Mouse (Mus musculus) gastrocnemius, postnatal 36 days (tissue): ENCODE data around the gene Cyp27a1. TPM values are rescaled to one million over a fixed set of nuclear protein-coding genes. Genes with fewer than 3 reads are reported as not detected.

Source experiments
- DNase-seq, 2 experiments: peaks; one replicate each; pipeline ENCODE4 v3.0.0; 2022
- intact Hi-C: fragments of 180-260 bp; cut with DNase I; formaldehyde crosslinking; loops from one replicate; pipeline ENCODE4 v1.15.1; 2025
- long read RNA-seq, 2 experiments: library from polyadenylated mRNA; stranded (forward); transcript quantifications; one replicate each; pipeline ENCODE4 v2.0.0; 2021
- total RNA-seq, 2 experiments: library from RNA; stranded (reverse); gene quantifications; 2 replicates each; pipeline ENCODE4 v1.2.3; 2021

Gene Cyp27a1
- 10 to 100 TPM; 41.0 to 44.1 TPM for total RNA-seq
- long read RNA-seq, experiment 1, transcript Cyp27a1-201 (9 exons, 1,892 nt) = major isoform, 10 of 25 reads
- long read RNA-seq, experiment 1, partial matches to known transcripts = 9 of 25 reads
- long read RNA-seq, experiment 1, other reads (novel, unspliced or antisense) = 6 of 25 reads
- long read RNA-seq, experiment 2, transcript Cyp27a1-201 (9 exons, 1,892 nt) = major isoform, 18 of 44 reads
- long read RNA-seq, experiment 2, partial matches to known transcripts = 12 of 44 reads
- long read RNA-seq, experiment 2, other reads (novel, unspliced or antisense) = 14 of 44 reads

DNA sequence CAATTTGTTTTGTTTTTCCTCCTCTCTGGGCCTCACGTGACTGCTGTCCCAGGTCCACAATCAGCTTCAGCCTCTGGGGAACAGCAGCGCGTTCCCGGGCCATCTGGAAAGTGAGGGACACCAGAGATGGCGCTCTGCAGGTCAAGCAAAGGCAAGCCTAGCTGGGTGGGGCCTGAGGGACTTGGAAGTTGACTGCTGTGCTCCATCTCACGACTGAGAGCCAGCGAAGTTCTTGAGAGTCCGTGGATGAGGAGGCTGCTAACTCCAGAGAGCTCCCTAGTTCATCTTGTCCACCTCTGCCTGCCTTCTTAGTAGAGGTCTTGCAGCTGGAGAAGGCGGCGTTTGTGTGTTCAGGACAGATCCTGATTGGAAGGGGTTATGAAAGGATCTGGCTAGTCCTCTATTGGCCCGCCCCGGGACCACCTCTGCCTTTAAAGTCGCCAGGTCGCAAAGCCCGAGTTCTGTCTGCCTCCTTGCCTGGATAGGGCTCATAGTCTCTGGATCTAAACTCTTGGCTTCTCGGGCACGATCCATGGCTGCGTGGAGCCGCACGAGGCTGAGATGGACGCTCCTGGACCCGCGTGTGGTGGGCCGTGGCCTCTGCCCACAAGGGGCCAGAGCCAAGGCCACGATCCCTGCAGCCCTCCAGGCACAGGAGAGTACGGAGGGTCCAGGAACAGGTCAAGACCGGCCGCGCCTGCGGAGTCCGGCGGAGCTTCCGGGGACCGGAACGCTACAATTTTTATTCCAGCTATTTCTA is at the start of gene Cyp27a1:
TSS of gene Cyp27a1 (plus strand) at position 476 of the 760 bp plus-strand sequence.
- DNase-seq = peak; percentile 76 to 80
- intact Hi-C loops = loop anchor here (5.0 kb wide), 1 partner anchor 44 kb away; no protein-coding TSS in a partner anchor

DNA sequence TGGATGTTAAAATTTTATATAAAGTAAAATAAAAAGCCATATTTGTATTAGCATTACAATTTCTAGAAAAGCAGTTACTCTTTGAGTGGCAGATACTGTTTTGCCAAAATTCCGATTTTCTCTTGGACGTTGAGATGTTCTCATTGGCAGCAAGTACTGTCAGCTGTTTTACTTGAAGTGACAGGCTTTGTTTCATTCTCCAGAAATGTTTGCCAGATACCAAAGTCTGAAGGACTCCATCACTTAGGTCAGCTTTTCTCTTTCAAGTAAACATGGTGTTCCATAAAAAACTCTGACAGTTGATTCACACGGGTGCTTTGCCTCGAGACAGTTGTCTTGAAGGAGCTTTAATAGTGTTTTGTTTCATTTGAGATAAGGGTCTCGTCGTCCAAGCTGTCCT is 48.2 kb upstream of the Cyp27a1 start:
- no peak for DNase-seq
- intact Hi-C loops = no loop called here

DNA sequence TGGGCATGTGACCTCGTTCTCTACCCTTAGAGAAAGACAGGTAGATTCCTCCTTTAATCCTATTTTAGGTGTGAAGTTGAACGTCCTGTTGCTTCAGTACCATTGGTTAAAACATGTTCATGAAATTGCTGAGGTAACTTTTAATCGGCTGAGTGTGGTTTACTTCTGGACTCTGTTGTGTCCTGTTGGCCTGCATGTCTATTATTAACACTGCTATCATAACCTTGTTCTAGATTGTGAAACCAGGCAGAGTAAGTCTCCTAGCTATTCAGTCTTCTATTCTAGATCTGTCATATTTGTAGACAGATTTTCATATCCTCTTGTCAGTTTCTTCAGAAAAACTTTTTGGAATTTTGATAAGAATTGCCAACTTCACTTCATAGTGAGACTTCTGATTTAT is 45.0 kb upstream of the Cyp27a1 start:
- no peak for DNase-seq
- intact Hi-C loops = no loop called here

DNA sequence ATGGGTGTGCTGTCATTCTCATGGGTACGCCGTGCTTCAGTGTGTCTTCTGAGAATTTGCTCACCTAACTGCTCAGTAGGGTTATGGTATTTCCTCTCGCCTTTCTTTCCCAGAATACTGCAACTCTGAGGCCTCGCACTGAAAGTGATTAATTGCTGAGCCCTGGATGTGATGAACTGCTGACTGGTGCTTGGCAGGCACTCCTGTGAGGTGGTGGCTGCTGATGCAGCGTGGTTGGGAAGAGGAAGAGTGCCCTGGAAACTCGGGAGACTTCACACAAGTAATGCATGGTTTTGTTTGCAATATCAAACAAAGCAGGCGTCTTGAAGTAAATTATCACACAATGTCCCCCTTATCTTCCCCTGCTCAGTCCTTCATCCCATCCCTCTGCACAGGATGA is 40.6 kb upstream of the Cyp27a1 start:
- no peak for DNase-seq
- intact Hi-C loops = no loop called here

DNA sequence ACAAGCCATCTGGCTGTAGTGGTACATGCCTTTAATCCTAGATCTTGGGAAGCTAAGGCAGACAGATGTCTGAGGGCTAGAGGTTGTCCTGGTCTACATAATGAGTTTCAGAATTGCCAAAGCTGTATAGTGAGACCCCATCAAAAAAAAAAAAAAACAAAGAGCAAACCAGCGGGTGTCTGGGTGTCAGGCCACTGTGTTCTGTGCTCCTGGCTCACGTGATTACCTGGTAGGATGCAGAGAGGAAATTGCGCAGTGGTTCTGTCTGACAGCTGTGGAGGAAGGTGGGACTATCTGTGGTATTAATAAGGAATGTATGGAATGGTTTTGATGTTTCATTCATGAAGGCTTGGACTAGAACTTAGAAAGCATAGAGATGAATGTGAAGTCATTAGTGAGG is 36.5 kb upstream of the Cyp27a1 start:
- DNase-seq = no peak
- intact Hi-C loops = no loop called here

DNA sequence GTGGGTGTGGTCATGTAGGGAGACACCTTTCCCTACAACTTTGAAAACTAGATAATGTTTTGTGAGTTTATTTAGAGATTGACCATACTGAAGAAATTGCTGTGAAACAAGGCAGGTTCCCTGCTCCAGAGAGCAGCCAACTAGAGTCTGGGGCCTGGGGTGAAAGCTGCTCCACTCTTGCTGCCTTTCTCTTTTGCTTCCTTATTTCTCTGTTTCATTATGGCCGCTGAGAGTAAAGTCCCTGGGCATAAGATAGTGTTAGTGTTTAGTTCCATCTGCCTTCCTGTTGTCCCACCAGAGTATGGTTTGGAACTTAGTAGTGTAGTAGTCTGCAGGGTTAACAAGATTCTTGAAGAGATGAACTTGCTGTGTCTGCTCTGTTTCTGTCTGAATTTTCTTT is 35.5 kb upstream of the Cyp27a1 start:
- intact Hi-C loops = no loop called here
- DNase-seq = no peak

DNA sequence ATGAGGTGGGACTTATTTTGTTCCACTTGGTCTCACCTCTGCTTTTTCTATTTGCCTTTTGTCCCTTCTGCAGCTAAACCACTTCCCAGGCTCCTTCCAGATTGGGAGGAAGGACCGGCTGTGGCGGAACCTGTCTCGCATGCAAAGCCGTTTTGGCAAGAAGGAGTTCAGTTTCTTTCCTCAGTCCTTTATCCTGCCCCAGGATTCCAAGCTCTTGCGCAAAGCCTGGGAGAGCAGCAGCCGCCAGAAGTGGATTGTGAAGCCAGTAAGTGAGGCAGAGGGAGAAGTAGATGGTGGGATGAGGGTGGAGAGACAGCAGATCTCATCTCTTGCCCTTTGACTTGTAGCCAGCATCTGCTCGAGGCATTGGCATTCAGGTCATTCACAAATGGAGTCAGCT is 26.2 kb upstream of the Cyp27a1 start:
- intact Hi-C loops = no loop called here
- no peak for DNase-seq

DNA sequence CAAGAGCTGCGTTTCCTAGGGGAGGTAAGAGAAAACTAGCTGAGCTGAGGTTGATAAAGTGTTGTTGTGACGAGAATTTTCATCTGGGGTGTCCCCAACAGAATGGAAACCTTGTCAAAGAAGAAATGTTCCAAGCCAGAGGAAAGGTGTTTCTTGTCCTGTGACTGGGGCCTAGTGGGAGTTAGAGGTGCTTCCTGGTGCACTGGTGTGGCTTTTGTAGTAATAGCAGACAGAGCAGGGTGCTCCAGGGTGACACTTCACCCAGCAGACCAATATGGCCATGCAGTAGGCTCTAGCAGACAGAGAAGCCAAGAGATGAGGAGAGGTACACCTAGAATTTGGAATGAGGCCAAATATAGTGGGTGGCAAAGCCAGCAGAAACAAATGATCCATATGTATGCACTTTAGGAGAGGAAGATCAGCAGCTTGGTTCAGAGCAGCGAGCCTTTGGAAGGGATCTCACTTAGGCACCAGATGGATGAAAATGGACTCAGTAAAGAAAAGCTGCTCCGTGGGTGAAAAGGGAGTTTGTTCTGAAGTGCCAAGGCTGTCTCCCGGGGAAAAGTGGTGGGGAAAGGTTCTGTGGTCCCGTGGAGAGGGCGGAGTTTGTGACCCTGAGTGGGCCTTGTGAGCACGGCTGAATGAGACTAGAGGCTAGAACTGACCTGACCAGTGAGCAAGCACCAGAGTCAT is 19.3 kb upstream of the Cyp27a1 start:
- intact Hi-C loops = no loop called here
- no peak for DNase-seq

DNA sequence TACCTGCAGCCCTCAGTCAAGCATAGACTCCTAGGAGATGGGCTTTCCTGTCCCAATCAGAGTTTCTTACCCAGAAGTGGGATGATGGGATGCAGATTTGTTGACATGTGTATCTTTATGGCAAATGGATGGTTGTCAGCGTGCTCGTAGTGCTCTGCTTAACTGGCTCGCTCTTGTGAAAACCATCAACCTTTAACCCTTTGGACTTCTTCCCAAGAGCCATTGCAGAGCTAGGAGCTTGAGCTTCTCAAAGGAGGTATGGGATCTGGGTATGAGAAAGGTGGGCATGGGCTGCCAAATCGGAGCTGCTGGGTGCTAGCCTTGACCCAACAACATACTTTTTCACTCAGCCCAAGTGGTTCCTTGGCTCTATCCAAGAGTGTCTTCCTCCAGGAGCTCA is 17.5 kb upstream of the Cyp27a1 start:
- intact Hi-C loops = no loop called here
- DNase-seq = no peak

DNA sequence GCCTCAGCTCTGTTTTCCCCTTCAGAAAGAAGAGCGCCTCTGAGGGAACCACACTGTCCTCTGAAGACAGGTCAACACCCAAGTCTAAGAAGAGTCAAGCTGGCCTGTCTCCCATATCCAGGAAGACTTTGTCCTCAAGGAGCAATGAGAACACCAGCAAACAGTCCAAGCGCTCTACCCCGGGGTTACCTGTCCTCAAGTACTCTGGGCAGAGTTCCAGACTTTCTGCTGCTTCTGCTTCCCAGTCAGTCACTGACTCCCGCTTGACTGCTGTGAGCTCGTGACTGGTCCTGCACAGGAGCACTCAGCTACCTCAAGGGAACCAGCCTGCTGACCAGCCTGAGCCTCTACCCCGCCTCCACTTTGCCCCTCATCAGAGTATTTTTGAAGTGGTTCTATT is 16.0 kb upstream of the Cyp27a1 start:
- no peak for DNase-seq
- intact Hi-C loops = no loop called here

DNA sequence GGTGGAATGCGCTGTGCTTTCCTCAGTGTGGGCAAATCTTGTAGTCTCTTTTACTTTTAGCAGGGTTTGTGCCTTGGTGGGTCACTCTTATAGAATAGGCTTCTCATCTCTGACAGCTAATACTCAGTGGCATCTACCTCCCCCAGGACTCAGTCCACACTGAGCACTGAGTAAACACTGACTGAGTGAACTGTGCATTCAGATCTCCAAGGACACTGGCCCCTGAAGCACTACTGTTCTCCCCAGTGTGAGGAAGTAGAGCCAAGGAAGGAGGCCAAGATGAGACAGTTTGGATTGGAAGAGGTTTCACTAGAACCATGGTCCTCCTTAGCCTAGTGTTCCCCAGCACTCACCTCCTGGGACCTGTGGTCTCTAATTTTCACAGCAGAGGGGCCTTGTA is 15.0 kb upstream of the Cyp27a1 start:
- intact Hi-C loops = no loop called here
- no peak for DNase-seq

DNA sequence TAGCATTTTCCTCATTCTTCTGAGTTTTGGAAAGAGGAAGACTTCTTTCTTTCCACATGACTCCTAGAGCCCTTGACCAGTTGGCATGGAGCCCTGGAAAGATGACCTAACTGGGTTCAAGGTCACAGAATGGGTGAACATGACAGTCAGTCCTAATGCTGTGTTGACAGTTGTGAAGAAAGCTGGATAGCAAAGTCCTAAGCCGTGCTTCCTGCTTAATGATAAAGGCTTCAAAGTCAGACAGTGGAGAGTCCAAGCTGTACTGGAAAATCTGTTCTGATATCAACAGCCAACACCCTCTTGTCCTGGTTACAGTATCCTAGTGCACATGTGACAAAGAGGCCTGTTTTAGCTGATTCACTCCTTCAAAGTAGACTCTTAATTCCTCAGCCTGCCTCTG is 14.6 kb upstream of the Cyp27a1 start:
- DNase-seq = no peak
- intact Hi-C loops = no loop called here

DNA sequence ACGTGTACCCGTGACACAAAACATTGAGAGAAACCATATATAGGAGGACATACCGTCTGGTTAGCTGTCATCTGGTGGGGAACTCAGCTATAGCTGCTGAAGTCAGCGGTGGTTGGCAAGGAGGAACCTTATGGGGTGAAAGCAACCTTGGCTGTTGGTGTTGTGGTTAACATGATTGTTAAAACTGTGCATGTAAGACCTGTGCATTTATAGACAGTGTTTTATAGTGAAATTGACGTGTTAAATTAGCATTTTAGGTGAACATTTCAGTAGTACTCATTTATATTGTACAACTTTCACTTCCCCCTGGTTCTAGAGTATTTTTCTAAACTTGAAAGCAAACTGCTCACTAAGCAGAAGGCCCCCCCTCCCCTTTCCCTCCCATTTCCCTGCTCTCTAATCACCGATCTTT is 11.2 kb upstream of the Cyp27a1 start:
- intact Hi-C loops = no loop called here

DNA sequence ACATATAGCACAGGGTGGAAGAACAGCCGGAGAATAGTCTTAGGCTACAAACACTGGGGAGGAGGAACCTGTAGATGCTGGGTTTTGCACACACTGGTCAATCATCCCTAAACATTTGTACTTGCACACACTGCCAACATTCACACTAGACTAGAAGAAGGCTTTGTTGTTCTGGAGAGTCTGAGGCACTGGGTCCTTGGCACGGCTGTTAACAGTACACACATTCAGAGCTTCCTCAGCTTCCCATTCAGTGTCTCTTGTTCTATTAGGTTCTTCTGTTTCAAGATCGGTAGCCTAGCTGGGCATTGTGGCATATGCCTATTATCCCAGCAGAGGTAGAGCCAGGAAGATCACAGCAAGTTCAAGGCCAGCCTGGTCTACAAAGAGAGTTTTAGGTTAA is 9.2 kb upstream of the Cyp27a1 start:
- intact Hi-C loops = no loop called here
- DNase-seq = no peak

More for the DNA sequence above, 11.2 kb upstream of the Cyp27a1 start:
- no peak for DNase-seq

DNA sequence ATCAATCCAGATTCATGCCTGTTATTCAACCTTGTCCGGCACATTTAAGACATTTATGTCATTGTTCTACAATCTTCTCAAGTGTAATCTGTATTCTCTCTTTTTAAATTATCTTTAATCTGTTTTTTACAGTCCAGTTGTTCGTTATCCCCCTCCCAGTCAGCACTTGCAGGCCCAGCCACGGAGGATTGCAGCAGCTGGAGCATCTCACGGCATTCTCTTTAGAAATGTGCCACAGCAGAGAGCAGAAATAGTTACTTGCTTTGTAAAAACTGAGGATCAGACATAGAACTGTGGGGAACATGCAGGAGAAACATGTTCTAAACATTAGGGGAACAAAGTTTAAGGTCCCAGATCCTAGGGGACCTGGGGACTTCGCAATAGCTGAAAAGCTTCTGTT is 8.4 kb upstream of the Cyp27a1 start:
- no peak for DNase-seq
- intact Hi-C loops = no loop called here

DNA sequence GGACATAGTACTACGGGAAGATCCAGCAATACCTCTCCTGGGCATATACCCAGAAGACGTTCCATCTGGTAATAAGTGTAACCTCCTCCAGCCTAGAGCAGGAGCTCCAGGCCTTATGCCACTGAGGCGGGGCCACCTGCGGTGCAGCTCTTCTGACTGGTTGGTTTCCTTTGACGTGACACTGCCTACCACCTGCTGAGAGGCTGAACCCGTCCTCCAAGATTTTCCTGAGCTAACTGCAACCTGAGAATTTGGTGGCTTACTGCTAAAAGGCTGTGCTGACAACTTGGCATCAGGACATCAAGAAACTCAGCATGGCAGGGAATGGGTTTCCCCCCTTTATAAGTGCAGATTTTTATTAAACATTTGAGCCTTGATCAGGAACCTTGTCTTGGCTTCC is 3.8 kb upstream of the Cyp27a1 start:
- intact Hi-C loops = no loop called here

DNA sequence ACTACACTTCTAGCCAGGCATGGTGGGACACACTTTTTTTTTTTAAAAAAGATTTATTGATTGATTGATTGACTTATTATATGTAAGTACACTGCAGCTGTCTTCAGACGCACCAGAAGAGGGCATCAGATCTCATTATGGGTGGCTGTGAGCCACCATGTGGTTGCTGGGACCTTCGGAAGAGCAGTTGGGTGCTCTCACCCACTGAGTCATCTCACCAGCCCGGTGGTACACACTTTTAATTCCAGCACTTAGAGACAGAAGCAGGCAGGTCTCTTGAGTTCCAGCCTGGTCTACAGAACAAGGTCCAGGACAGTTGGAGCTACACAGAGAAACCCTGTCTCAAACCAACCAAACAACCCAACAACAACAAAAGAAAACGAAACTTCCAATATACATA is 1.3 kb upstream of the Cyp27a1 start:
- no peak for DNase-seq
- intact Hi-C loops = loop anchor here (5.0 kb wide), 1 partner anchor 45 kb away; no protein-coding TSS in a partner anchor

More for the DNA sequence above, 3.8 kb upstream of the Cyp27a1 start:
- no peak for DNase-seq

DNA sequence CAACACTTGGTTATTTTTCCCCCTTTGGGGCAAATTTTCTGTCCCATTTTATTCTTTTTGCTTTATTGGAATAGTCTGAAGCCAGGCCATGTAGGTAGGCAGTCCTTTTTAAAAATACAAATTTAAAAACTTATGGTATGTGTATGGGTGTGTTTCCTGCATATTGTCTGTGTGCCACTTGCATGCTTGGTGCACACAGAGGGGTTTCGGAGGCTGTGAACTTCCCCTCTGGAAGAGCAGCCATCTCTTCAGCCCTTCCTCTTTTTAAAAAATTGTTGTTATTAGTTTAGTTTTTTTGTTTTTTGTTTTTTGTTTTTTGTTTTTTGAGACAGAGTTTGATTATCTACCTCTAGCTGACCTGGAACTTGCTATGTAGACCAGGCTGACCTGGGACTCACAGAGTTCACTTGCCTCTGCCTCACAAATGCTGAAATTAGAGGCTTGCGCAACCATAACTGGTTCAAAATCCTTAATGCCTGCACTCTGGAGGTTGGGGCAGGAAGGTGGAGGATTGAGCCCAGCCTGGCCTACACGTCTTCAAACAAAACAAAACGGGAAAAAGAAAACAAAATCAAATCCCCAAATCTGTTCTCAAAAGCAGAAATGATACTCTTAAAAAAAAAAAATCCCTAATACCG is 794 bp upstream of the Cyp27a1 start:
- no peak for DNase-seq
- intact Hi-C loops = loop anchor here (5.0 kb wide), 1 partner anchor 45 kb away; no protein-coding TSS in a partner anchor

DNA sequence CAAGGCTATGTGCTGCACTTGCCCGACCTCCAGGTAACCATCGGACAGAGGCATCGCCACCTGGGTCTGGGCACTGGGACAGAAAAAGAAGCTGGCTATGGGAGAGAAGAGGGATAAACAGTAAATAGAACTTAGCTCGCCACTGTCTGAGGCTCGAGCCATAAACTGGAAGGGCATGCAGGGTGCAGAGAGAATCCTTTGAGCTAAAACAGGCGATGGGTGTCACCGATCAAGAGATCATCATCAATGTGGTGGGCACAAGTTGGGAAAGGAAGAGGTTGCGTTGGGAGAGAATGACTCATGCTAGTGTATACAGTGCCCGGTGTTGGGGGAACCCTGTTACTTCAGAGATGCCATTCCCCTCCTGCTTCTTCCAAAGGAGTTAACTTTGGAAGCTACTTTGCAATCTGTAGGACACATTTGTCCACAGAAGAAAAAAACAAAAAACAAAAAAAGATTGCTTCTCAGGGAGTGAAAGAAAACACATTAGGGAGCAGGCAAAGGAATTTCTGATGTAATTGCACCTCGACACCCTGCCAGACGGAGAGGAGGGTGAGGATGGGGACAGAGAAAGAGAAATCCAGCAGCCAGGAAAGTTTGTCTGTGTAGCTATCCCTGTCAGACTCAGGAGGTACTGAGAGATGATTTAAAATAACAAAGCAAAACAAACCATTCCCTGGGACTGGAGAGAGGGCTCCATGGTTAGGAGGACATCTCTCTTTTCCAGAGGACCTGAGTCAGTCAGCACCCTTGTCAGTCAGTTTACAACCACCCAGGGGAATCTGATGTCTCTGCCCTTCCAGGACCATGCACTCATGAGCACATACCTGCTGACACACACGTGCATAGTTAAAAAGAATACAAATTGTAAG is 721 bp downstream of the Cyp27a1 start:
- no peak for DNase-seq
- intact Hi-C loops = loop anchor here (5.0 kb wide), 1 partner anchor 43 kb away; no protein-coding TSS in a partner anchor

DNA sequence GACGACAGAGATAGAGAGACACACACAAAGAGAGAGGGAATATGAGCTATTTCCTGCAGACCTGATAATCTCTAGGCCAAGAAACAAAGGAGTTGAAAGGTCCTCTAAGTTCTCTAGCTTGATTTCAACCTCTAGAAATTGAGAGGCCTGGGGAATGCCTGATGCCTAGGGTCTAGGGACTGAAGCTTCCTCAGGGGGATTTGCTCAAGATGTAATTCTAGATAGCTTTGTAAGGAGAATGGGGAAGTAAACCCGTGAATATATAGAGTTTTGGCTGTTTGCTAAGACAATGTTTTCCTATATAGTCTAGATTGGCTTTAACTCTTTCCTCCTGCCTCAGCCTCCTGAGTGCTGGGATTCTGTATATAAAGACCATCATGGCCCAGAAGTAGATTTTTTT is 1.6 kb downstream of the Cyp27a1 start:
- intact Hi-C loops = loop anchor here (5.0 kb wide), 1 partner anchor 42 kb away; no protein-coding TSS in a partner anchor
- DNase-seq = no peak
